Mouse (Mus musculus): ENCODE measurements around the gene Gm15130. TPM values are rescaled to one million over a fixed set of nuclear protein-coding genes. Genes with fewer than 3 reads are reported as not detected.

Gene Gm15130
- not detected for total RNA-seq (2023)

GRCm38 (mm10) chr2:111152836-111153235 is at the start of gene Gm15130:
Gene Gm15130, minus strand, starts transcription at chr2:111152936.

GRCm38 (mm10) chr2:111105882-111106281 is 46.9 kb downstream of the Gm15130 start, which contains the start of gene Gm13941:
Gene Gm13941, minus strand, starts transcription at chr2:111105982.

Other genes starting within 250 kb of the Gm15130 start
- not detected for gene Ano3, start 202.0 kb downstream of the Gm15130 start, total RNA-seq (2023)
- not detected for gene Gm13941, start 47.0 kb downstream of the Gm15130 start, total RNA-seq (2023)
- not detected for gene 4930430A15Rik, start 76.7 kb upstream of the Gm15130 start, total RNA-seq (2023)
- not detected for gene Olfr1275, start 82.3 kb upstream of the Gm15130 start, total RNA-seq (2023)
- gene Olfr1276, start 101.6 kb upstream of the Gm15130 start, total RNA-seq (2023), result not detected
- not detected for gene Olfr1277, start 121.2 kb upstream of the Gm15130 start, total RNA-seq (2023)
- gene Olfr1278, start 137.2 kb upstream of the Gm15130 start, total RNA-seq (2023), result not detected
- gene Olfr1279, start 147.7 kb upstream of the Gm15130 start, total RNA-seq (2023), result not detected
- gene Olfr1280, start 161.1 kb upstream of the Gm15130 start, total RNA-seq (2023), result not detected
- not detected for gene Olfr1281, start 173.6 kb upstream of the Gm15130 start, total RNA-seq (2023)
- gene Olfr1282, start 183.1 kb upstream of the Gm15130 start, total RNA-seq (2023), result not detected
- gene Olfr1283, start 213.9 kb upstream of the Gm15130 start, total RNA-seq (2023), result not detected
- not detected for gene Olfr1284, start 222.6 kb upstream of the Gm15130 start, total RNA-seq (2023)

Data from neutrophil, adult 83 days (primary cell).